ENCODE assay signal across 8 mouse cellular contexts in the genomic region with DNA sequence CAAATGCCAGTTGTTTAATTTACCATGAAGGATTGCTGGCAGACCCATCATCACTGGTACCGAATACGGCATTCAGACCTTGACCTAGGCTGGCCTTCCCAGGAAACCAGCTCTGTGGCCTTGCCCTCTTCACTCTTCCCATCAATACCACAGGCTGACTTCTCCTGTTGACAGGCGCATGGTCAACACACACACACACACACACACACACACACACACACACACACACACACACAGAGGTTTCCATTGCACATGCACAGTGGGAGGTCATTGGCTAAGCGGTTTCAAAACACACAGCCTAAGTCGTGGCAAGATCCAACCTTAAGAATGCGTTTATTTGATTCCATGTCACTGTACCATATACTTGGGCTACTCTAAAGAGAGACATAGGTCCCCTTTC.
DNase-seq lines count a peak whose midpoint lies in the region; ATAC-seq and TF ChIP-seq lines count a peak whose summit lies in the region.

No protein-coding gene starts in this region.

- peaks cover 40% of the 10 kb centered on the region for H3K4me1 ChIP-seq in hindbrain, embryonic 10.5 days (replicated peaks)
- peaks cover 11% of the 10 kb centered on the region; the same call in 1 of the 2 replicates for H3K4me1 ChIP-seq in hindbrain, embryonic 16.5 days (ENCODE audit: control insufficient read depth, insufficient read depth, low read depth, low read length)
- peaks cover 5 to 27% of the 10 kb centered on the region in 2 experiments; a peak in 3 of 4 replicates for H3K4me1 ChIP-seq in ES-E14 (ENCODE audit: control insufficient read depth in 2 of 2, insufficient read depth in 2 of 2, low read length in 2 of 2, poor library complexity in 1 of 2)
- H3K4me1 ChIP-seq in liver, embryonic 11.5 days (replicated peaks; ENCODE audit: control insufficient read depth, insufficient read depth, low read length): peaks cover 18% of the 10 kb centered on the region

- WGBS in hindbrain, embryonic 10.5 days: 30% methylated on average over 6 of the region's 6 CpGs
- 46% methylated on average over 6 of the region's 6 CpGs for WGBS in hindbrain, embryonic 16.5 days
- WGBS in liver, embryonic 11.5 days: 73% methylated on average over 6 of the region's 6 CpGs

- in situ Hi-C loops in ES-E14 (cut with MboI; ENCODE audit: low sequenced_read_pairs in 2 of 2, unreplicated experiment in 2 of 2): loop anchor here in 1 of 2 experiments (10.0 kb wide), 1 partner anchor 310 kb away; no protein-coding TSS in a partner anchor

- DNase-seq in hindbrain, embryonic 10.5 days (ENCODE audit: low spot score): peak; percentile 58
- no peak for DNase-seq in ES-E14 (ENCODE audit: low read depth, low spot score)
- DNase-seq in embryo, embryonic 9.5 days (ENCODE audit: extremely low spot score): peak; percentile 38
- DNase-seq in liver, embryonic 11.5 days (ENCODE audit: low spot score): no peak
- no peak for DNase-seq in left cerebral cortex, adult 9 months (ENCODE audit: low spot score in 2 of 2)
- no peak for DNase-seq in cerebellum, postnatal 36 days
- DNase-seq in layer of hippocampus, adult 9-10 months (ENCODE audit: low spot score): no peak

- H3K4me2 ChIP-seq in hindbrain, embryonic 16.5 days (ENCODE audit: low read length): no peak overlapping the region
- no peak overlapping the region for H3K4me2 ChIP-seq in liver, embryonic 11.5 days

- no peak overlapping the region for H3K4me3 ChIP-seq in hindbrain, embryonic 10.5 days
- no peak overlapping the region for H3K4me3 ChIP-seq in hindbrain, embryonic 16.5 days (ENCODE audit: low read length)
- no peak overlapping the region for H3K4me3 ChIP-seq in ES-E14 (ENCODE audit: insufficient read depth in 1 of 2, low read depth in 1 of 2, low read length in 2 of 2, poor library complexity in 1 of 2, severe bottlenecking in 1 of 2)
- H3K4me3 ChIP-seq in liver, embryonic 11.5 days (ENCODE audit: low read depth, low read length): no peak overlapping the region

- no peak overlapping the region for H3K9ac ChIP-seq in hindbrain, embryonic 16.5 days (ENCODE audit: low read depth, low read length)
- H3K9ac ChIP-seq in ES-E14 (ENCODE audit: insufficient read depth, low read depth, low read length, poor library complexity, severe bottlenecking): peak overlapping the region; percentile 38; the same call in 1 of the 2 replicates
- 0 out of 2 replicates have a peak overlapping the region, but pooled peaks have one; percentile 26 for H3K9ac ChIP-seq in liver, embryonic 11.5 days (ENCODE audit: low read depth, low read length)

- H3K27me3 ChIP-seq in hindbrain, embryonic 10.5 days (ENCODE audit: insufficient read depth, poor library complexity, severe bottlenecking): no peaks in the 10 kb centered on the region
- H3K27me3 ChIP-seq in hindbrain, embryonic 16.5 days (replicated peaks; ENCODE audit: control insufficient read depth, insufficient read depth, low read length): no peaks in the 10 kb centered on the region
- no peaks in the 10 kb centered on the region for H3K27me3 ChIP-seq in liver, embryonic 11.5 days (replicated peaks; ENCODE audit: control insufficient read depth, insufficient read depth, low read length)

- peak overlapping the region; percentile 77 for H3K27ac ChIP-seq in hindbrain, embryonic 10.5 days
- no peak overlapping the region for H3K27ac ChIP-seq in hindbrain, embryonic 16.5 days (ENCODE audit: low read depth, low read length)
- peak overlapping the region; percentile 61; the same call in 1 of the 2 replicates for H3K27ac ChIP-seq in ES-E14 (ENCODE audit: insufficient read depth, low read depth, low read length, poor library complexity, severe bottlenecking)
- H3K27ac ChIP-seq in liver, embryonic 11.5 days (ENCODE audit: low read depth, low read length): peak overlapping the region; percentile 81; the same call in 1 of the 2 replicates

- no peaks in the 10 kb centered on the region for H3K9me3 ChIP-seq in hindbrain, embryonic 10.5 days
- no peaks in the 10 kb centered on the region for H3K9me3 ChIP-seq in hindbrain, embryonic 16.5 days (ENCODE audit: control insufficient read depth, low read length)
- no peaks in the 10 kb centered on the region for H3K9me3 ChIP-seq in ES-E14 (ENCODE audit: control insufficient read depth, insufficient read depth, low read depth, low read length)
- no peaks in the 10 kb centered on the region for H3K9me3 ChIP-seq in liver, embryonic 11.5 days (ENCODE audit: control insufficient read depth, low read length)

- no peak for ATAC-seq in hindbrain, embryonic 16.5 days
- ATAC-seq in liver, embryonic 11.5 days (replicated peaks; ENCODE audit: low FRiP score): no peak

- no peaks in the 10 kb centered on the region for H3K36me3 ChIP-seq in hindbrain, embryonic 10.5 days
- H3K36me3 ChIP-seq in hindbrain, embryonic 16.5 days (ENCODE audit: control insufficient read depth, insufficient read depth, low read length): no peaks in the 10 kb centered on the region
- no peaks in the 10 kb centered on the region for H3K36me3 ChIP-seq in ES-E14 (ENCODE audit: control insufficient read depth, insufficient read depth, low read length, poor library complexity, severe bottlenecking)
- no peaks in the 10 kb centered on the region for H3K36me3 ChIP-seq in liver, embryonic 11.5 days (ENCODE audit: control insufficient read depth, insufficient read depth, low read length)

TF ChIP-seq in ES-E14, 5 proteins besides CTCF, POLR2A, EP300 and RAD21:
- TF ChIP-seq ZNF384 (IDR thresholded peaks at IDR 0.05; ENCODE audit: low read depth, low read length) (no peak), HCFC1 (IDR thresholded peaks at IDR 0.05; ENCODE audit: borderline replicate concordance, insufficient read depth, low read length) (no peak), MAFK (IDR thresholded peaks at IDR 0.05; ENCODE audit: insufficient read depth, low read depth, low read length) (no peak), ZC3H11A (IDR thresholded peaks at IDR 0.05; ENCODE audit: borderline replicate concordance, low read depth, low read length) (no peak), CHD2 (IDR thresholded peaks at IDR 0.05; ENCODE audit: low read depth, low read length) (no peak)

Comparison
In these comparisons a context has a peak if more than half of its experiments do, and no peak if none do; other contexts are left out.
1. DNase-seq: peak in hindbrain, embryonic 10.5 days (single experiment) and embryo, embryonic 9.5 days (single experiment); none in ES-E14 (single experiment), liver, embryonic 11.5 days (single experiment), left cerebral cortex, adult 9 months (0 of 2), cerebellum, postnatal 36 days (0 of 2) and layer of hippocampus, adult 9-10 months (single experiment).